Mouse (Mus musculus): ENCODE data around the gene Pnp2. TPM values are rescaled to one million over a fixed set of nuclear protein-coding genes. Genes with fewer than 3 reads are reported as not detected.

The Pnp2 gene
- polyA plus RNA-seq, 1 experiment, result 104 TPM

DNA sequence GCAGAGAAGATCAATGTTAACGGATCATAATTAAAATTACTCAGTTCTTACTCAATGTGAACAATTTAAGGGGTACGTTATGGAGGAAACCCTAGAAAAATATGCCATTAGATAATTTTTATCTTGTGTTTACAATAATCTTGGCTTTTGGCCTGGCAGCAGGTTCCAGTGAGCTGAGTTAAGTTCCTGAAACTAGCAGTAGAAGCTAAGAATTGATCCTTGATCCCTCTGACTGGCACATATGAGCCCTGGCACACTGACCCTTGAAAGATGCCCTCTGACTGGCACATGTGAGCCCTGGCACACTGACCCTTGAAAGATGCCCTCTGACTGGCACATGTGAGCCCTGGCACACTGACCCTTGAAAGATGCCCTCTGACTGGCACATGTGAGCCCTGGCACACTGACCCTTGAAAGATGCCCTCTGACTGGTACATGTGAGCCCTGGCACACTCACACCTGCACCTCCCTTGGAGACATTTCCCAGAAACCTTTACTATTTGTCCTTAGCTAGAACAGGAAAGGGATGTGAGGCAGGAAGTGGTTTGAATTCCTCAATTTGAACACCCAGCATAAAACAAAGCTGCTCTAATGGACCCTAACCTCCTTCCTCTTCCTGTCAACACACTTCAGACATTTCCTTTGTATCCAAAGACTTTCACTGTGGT, 42.3 kb downstream of the Pnp2 start:
- no peak for DNase-seq (ENCODE audit: low read depth, low spot score)
- 67% methylated on average over 2 of the region's 2 CpGs for WGBS

GRCm38 (mm10) chr14:51007152-51007801, 51.5 kb downstream of the Pnp2 start, which contains the start of gene Rnase10:
Rnase10 (plus strand) TSS chr14:51007751.
- WGBS, result 89% methylated on average over 8 of the region's 8 CpGs

DNA sequence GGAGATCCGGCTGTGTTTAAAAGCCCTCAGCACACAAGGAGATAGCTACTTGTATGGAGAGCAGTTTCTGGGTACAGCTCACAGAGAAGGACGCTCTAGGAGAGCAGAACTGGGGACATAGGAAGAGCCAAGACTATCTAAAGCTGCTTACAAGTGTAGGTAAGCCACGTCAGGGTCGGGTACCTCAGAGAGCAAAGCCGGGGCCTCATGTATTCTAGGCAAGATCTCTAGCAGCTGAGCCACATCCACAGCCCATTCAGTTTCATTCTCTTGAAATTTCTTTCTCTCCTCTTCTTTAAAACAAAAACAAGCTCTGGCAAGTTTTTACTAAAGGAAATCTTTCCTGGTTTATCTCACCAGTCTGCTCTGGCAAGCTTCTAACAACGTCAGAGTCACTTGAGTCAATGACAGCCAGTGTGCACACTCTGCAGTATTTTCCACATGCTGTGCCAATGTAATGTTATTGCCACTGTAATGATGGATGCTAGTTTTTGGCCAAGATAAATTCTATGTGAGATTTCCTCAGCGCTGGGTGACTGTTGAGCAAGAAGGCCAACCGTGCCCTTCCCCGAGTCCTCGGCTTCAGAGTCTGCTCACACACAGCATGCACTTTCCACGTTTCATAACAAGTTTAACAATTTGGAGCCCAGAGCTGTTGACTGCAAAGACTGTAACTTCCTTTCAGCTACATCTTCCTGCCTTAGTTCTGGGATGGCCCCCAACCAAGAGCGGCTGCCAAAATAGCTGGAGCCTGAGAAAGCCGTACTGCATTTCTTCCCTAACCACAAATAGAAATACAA, 52.3 kb downstream of the Pnp2 start:
- WGBS, result 61% methylated on average over 13 of the region's 13 CpGs
- DNase-seq (ENCODE audit: low read depth, low spot score), result no peak

More at GRCm38 (mm10) chr14:51007152-51007801, 51.5 kb downstream of the Pnp2 start, which contains the start of gene Rnase10:
- no peak for DNase-seq (ENCODE audit: low read depth, low spot score)

GRCm38 (mm10) chr14:51008781-51009180, 53.0 kb downstream of the Pnp2 start:
- no peak for DNase-seq (ENCODE audit: low read depth, low spot score)
- WGBS, result 69% methylated on average over 4 of the region's 4 CpGs

GRCm38 (mm10) chr14:51009572-51009971, 53.8 kb downstream of the Pnp2 start:
- DNase-seq (ENCODE audit: low read depth, low spot score), result no peak

More at GRCm38 (mm10) chr14:51009572-51009971, 53.8 kb downstream of the Pnp2 start:
- 91% methylated on average over 6 of the region's 6 CpGs for WGBS

Other genes starting within 250 kb of the Pnp2 start
- not detected in 2 replicates for gene Olfr748, start 248.6 kb upstream of the Pnp2 start, polyA plus RNA-seq (2012; rRNA removed)
- not detected in 2 replicates for gene Olfr749, start 210.9 kb upstream of the Pnp2 start, polyA plus RNA-seq (2012; rRNA removed)
- 21.7 and 25.6 TPM in 2 replicates for gene Ttc5, start 170.5 kb upstream of the Pnp2 start, polyA plus RNA-seq (2012; rRNA removed)
- not detected in 2 replicates for gene Ccnb1ip1, start 148.3 kb upstream of the Pnp2 start, polyA plus RNA-seq (2012; rRNA removed)
- 16.3 and 23.8 TPM in 2 replicates for gene Parp2, start 148.2 kb upstream of the Pnp2 start, polyA plus RNA-seq (2012; rRNA removed)
- gene Tep1, start 85.4 kb upstream of the Pnp2 start, polyA plus RNA-seq (2012; rRNA removed), result 68.7 and 104 TPM in 2 replicates
- gene Klhl33, start 58.5 kb upstream of the Pnp2 start, polyA plus RNA-seq (2012; rRNA removed), result 0.71 and 2.3 TPM in 2 replicates
- 57.4 and 75.0 TPM in 2 replicates for gene Osgep, start 31.1 kb upstream of the Pnp2 start, polyA plus RNA-seq (2012; rRNA removed)
- gene Apex1, start 31.0 kb upstream of the Pnp2 start, polyA plus RNA-seq (2012; rRNA removed), result 36.0 and 49.2 TPM in 2 replicates
- 52.3 and 65.7 TPM in 2 replicates for gene Pip4p1, start 25.1 kb upstream of the Pnp2 start, polyA plus RNA-seq (2012; rRNA removed)
- 143 and 173 TPM in 2 replicates for gene Pnp, start 24.9 kb upstream of the Pnp2 start, polyA plus RNA-seq (2012; rRNA removed)
- 68.3 and 107 TPM in 2 replicates for gene Gm49342, start 11.5 kb upstream of the Pnp2 start, polyA plus RNA-seq (2012; rRNA removed)
- 0.11 and 0.23 TPM in 2 replicates for gene Rnase10, start 51.8 kb downstream of the Pnp2 start, polyA plus RNA-seq (2012; rRNA removed)
- gene Rnase9, start 85.9 kb downstream of the Pnp2 start, polyA plus RNA-seq (2012; rRNA removed), result not detected in 2 replicates
- not detected in 2 replicates for gene Rnase11, start 94.2 kb downstream of the Pnp2 start, polyA plus RNA-seq (2012; rRNA removed)
- gene Rnase12, start 101.7 kb downstream of the Pnp2 start, polyA plus RNA-seq (2012; rRNA removed), result 0.86 and 1.0 TPM in 2 replicates
- 0.10 TPM in 1 of 2 replicates, not detected in the other for gene Olfr750, start 118.4 kb downstream of the Pnp2 start, polyA plus RNA-seq (2012; rRNA removed)
- 205 and 226 TPM in 2 replicates for gene Rnase4, start 135.1 kb downstream of the Pnp2 start, polyA plus RNA-seq (2012; rRNA removed)
- 47.5 and 67.8 TPM in 2 replicates for gene Ang, start 135.2 kb downstream of the Pnp2 start, polyA plus RNA-seq (2012; rRNA removed)
- not detected in 2 replicates for gene Eddm3b, start 158.4 kb downstream of the Pnp2 start, polyA plus RNA-seq (2012; rRNA removed)
- 19.4 and 23.6 TPM in 2 replicates for gene Rnase6, start 167.9 kb downstream of the Pnp2 start, polyA plus RNA-seq (2012; rRNA removed)
- gene Rnase1, start 190.8 kb downstream of the Pnp2 start, polyA plus RNA-seq (2012; rRNA removed), result 17.4 and 38.2 TPM in 2 replicates
- 0.22 TPM in 1 of 2 replicates, not detected in the other for gene Rnase2b, start 206.3 kb downstream of the Pnp2 start, polyA plus RNA-seq (2012; rRNA removed)
- gene Ang2, start 243.2 kb downstream of the Pnp2 start, polyA plus RNA-seq (2012; rRNA removed), result not detected in 2 replicates
- gene Ear14, start 247.4 kb downstream of the Pnp2 start, polyA plus RNA-seq (2012; rRNA removed), result not detected in 2 replicates

All from large intestine, adult 2 months (tissue).